Mouse (Mus musculus) activated CD4-positive, CD25-positive, alpha-beta regulatory T cell, adult 4 months (primary cell): ENCODE data around the gene Isyna1. TPM values are rescaled to one million over a fixed set of nuclear protein-coding genes. Genes with fewer than 3 reads are reported as not detected.
A peak's percentile ranks its signal among the peaks of the same experiment; 100 is the strongest.
"Not testable (repeated sequence)": the region's sequence is repeated elsewhere in the genome, so short reads cannot be mapped to it uniquely, and the experiment has no call there.

Experiments used
- ATAC-seq: one replicate; pipeline ENCODE4 v1.8.0; 2017
- polyA plus RNA-seq, 2 experiments: library from polyadenylated mRNA; unstranded; fragments of 100-300 nt; shearing (Covaris generic); gene quantifications; one replicate each; pipeline ENCODE4 v1.2.1; 2017

Isyna1 gene
- polyA plus RNA-seq, 2 experiments from 2014 or later = 19.3 to 44.6 TPM

DNA sequence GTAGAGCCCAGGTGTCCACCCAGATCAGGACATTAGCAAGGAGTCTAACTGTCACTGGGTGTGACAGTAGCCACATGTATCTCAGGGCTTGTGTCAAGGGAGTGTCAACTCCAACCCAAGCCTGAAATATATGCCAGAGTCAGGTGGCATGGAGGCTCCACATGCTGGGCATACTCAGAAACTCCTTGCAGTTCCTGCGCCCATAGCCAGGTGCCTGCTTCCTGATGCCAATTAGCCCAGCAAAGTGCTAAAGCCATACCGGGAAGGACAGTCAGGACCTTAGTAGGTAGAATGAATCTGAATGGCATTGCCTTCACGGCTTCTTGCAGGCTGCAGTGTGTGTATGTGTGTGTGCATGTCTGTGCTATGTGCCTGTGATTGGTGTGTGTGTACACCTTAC, 17.0 kb upstream of the Isyna1 start:
- no peak for ATAC-seq

DNA sequence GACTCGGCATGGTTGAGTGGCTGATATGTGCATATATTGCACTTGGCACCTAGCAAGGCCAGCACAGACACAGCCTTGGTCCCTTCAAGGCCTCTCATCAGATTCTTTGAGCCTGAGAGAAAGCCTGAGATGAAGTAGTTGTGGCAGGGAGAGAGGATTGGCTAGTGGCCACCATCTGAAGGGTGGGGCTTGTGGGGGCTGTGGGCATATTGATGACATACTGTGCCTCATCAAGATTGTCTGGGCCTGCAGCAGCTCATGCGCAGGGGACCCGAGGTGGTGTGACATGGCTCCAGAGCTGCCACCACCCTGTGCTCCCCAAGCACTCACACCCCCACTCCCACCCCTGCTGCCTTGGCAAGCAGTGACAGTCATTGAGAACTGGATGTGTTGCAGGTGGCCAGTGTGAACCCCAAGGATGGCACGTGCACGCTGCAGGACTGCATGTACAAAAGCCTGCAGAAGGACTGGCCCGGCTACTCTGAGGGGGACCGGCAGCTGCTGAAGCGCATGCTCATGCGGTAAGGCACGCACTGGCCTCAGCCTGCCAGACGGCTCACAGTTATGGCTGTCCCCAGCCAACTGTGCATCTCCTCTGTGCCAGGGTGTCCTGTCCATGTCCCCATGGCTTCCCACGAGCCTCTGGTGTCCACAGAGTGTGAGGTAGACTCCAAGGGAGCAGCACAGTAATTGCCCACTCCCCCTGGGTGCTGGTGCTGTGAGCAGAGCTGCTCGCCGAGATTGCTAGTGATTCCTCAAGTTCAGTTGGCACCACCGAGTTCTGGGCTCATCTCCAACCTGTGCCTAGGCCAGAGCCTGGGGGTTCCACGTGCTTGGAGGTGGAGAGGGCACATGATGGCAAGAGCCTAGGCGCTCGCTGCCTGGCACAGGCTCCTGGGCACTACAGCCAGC, 10.4 kb upstream of the Isyna1 start:
- no peak for ATAC-seq

DNA sequence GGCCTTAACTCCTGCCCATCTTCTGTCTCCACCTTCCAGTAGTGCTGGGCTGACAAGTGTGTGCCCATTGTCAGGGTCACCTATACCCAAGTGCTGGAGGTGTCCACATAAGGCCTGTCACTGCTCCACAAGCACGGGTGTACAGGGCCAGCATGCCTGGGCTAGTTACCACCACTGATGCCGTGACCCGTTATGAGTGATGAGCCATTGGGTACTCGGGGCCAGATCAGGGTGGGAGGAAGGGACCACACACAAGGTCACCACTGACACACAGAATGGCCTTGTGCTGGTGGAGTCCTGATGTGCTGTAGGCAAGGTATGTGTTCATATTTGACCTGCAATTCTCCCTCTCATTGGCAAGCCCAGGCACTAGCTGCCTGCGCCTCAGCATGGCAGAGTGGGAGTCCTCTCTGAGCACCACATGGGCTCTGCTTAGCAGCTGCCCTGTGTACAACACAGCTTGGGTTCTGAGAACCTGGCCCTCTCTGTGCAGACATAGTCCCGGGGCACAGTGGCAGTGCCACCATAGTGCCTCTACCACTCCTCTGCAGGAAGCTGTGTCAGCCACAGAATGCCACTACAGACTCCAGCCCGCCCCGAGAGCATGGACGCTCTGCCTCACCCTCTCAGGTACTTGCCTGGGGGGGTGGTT, 9.4 kb upstream of the Isyna1 start:
- ATAC-seq = no peak

DNA sequence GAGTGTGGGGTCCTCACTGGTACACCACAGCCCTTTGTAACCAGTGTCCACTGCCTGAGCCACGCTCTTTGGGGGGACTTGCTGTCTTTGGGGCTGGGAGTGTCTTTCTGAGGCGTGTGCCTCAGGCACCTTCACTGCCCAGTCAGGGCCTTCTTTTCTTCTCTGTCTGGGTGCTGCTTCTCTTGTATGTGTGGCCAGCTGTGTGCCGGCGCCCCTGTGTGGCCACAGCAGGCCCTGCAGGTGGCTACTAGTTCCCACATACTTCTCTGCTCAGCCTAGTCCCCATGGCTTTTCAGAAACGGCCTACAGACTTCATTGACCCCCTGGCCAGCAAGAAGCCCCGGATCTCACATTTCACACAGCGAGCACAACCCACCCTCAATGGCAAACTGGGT, 8.9 kb upstream of the Isyna1 start:
- ATAC-seq = no peak

DNA sequence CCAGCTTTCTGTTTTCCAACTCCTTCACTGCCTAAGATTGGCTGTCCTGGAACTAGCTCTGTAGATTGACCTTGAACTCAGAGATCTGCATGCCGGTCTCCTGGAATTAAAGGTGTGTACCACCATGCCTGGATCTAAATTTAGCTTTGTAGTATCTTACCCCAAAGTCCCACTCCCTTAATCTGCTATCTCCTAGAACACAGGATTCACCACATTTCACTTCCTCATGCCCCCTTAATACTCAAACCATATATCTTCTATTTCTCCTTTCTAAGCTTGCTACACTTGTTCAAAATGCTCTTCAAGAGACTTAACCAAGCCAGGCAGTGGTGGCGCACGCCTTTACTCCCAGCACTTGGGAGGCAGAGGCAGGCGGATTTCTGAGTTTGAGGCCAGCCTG, 6.2 kb upstream of the Isyna1 start:
- ATAC-seq = not testable (repeated sequence)

DNA sequence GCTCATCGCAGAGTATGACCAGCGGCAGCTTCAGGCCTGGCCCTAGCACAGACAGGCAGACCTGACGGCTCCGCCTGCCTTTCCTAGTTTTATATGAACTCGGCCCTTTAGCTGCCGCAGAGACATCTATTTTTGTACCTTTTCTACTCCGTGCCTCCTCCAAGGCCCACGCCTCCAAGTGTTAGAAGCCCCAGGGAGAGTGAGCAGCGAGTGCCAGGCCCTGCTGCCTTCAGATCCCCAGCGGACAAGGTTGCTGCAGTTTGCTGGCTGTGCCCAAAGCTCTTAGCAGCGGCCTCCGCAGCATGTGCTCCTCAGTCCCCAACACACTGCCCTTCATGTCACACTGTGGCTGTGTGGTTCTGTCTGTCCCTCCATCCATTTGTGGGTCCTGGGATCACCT, 2.6 kb upstream of the Isyna1 start:
- no peak for ATAC-seq

DNA sequence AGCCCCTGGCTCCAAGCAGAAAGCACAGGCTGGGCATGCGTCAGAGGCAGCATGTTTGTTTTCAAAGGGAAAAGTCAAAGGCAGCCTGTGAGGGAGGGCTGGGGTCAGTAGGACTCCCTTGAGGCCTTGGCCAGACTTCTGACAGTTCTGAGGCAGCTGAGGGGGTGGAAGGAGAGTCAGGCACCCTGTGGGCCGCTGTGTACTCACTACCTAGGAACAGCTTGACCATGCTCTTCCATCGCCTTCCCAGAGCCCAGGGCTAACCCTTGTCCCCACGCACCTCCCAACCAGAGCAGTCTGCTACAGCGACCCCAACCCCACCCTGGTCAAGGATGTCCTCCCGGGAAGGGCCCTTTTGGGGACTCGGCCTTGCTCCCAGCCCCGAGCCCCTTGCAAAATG, 1.0 kb upstream of the Isyna1 start:
- ATAC-seq = no peak

DNA sequence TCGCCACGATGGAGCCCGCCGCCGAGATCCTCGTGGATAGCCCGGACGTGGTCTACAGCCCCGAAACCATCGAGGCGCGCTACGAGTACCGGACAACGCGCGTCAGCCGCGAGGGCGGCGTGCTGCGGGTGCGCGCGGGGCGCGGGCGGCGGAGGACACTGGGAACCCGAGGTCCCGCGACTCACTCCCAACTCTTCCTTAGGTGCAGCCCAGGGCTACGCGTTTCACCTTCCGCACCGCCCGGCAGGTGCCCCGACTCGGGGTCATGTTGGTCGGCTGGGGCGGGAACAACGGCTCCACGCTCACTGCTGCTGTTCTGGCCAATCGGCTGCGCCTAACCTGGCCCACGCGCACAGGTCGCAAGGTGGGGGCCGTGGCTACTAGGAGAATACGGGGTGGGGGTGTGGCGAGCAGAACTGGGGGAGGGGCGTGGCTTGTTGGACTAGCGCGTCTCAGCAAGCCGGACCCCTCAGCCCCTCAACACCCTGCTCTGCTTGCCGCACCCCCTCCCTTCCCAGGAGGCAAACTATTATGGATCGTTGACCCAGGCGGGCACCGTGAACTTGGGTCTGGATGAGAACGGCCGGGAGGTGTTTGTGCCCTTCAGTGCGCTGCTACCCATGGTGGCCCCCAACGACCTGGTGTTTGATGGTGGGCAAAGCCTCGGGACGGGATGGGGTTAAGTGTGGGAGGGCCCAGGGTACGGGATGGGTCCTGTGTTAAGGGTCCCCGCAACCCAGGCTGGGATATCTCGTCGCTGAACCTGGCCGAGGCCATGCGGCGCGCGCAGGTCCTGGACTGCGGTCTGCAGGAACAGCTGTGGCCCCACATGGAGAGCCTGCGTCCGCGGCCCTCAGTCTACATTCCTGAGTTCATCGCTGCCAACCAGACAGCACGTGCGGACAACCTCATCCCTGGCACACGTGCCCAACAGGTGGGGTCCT, 720 bp downstream of the Isyna1 start:
- ATAC-seq = peak; percentile 28

DNA sequence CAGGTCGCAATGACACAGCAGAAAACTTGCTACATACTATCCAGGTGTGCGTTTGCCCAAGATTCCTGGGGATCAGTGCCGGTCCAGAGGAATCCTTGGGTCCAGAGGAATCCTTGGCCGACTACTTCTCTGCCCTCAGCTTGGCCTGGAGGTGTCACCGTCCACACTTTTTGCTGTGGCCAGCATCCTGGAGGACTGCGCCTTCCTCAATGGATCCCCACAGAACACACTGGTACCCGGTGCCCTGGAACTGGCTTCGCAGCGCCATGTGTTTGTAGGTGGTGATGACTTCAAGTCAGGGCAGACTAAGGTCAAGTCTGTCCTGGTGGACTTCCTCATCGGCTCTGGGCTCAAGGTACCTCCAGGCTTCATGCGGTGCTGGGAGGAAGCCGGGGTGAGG, 1.6 kb downstream of the Isyna1 start:
- no peak for ATAC-seq

DNA sequence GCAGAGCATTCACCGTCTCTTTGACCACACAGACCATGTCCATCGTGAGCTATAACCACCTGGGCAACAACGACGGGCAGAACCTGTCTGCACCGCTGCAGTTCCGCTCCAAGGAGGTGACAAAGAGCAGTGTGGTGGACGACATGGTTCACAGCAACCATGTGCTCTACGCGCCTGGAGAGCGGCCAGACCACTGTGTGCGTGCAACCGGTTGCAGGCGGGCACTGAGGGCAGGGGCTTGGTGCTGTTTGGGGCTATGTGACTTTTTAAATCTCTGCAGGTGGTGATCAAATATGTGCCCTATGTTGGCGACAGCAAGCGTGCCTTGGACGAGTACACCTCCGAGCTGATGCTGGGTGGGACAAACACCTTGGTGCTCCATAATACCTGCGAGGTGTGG, 2.0 kb downstream of the Isyna1 start:
- no peak for ATAC-seq

DNA sequence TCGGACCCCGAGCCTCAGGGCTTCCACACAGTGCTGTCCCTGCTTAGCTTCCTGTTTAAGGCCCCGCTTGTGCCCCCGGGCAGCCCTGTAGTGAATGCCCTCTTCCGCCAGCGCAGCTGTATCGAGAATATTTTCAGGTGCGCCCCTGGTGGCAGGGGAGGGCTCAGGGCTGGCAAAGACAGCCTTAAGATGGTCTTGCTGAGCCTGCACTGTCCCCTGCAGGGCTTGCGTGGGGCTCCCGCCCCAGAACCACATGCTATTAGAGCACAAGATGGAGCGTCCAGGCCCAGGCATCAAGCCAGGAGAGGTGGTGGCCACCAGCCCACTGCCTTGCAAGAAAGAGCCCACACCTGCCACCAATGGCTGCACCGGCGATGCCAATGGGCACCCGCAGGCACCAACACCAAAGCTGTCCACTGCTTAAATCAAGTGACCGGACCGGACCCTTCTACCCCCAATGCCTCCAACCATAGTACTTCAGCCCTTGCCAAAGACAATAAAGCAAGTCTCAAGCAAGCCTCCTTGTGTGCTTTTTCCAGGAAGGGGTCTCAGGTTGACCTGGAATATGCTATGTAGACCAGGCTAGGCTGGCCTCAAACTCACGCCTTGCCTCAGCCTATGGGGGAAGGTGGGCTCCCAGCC, 2.7 kb downstream of the Isyna1 start:
- no peak for ATAC-seq

DNA sequence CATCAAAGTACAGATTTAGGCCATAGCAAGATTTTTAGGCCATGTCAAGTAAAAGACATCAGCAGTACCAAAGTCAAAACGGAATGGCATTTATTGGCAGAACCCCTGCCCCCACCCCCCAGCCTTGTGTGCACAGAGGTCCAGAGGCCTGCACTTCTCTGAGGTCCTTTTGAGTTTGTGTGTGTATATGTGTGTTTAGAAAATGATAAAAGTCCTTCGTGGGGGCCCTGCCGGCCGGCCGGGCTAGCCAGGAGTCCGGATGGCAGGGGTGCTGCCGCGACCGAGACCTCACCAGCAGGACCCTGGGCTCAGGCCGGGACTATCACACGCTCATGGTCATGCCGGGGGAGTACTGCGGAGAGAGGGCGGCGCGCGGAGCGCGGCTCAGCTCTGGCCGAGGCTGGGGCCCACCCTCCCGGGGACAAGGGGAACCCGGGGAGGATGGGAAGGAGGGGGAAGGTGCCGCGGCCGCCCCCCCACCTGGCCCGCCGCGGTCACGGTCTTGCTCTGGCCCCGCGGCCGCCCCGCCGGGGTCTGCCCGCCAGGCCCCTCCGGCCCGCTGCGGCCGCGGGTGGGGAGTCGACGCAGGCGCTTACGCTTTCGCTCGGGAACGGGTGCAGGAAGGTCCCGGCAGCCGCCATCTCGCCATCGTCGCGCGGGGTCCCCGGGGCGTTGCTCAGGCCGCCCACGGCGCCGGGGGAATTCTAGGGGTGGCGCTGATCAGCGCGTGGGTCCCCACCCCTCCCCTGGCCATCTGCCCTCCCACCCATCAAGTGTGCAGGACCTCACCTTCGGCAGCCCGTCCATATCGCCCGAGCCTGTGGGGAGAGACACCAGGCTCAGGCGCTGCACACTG, 3.5 kb downstream of the Isyna1 start:
- no peak for ATAC-seq

DNA sequence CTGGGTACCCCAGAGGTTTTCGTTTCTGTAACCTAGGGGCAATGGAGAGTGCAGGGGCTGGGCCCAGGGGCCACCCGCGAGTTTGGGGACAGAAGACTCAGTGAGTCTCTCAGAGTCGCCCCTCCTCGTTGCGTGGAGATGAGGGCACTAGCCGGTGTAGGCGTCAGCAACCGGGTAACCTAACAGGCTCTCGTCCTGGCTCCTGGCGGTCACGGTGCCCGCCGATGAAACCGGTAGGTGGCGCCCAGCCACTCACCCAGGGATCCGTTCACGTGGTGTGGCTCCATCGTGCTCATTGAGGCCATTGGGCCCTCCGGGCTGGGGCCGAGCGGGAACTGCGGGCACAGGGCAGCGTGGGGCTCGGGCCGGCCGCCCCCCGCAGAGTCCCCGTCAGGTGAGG, 4.1 kb downstream of the Isyna1 start:
- no peak for ATAC-seq

DNA sequence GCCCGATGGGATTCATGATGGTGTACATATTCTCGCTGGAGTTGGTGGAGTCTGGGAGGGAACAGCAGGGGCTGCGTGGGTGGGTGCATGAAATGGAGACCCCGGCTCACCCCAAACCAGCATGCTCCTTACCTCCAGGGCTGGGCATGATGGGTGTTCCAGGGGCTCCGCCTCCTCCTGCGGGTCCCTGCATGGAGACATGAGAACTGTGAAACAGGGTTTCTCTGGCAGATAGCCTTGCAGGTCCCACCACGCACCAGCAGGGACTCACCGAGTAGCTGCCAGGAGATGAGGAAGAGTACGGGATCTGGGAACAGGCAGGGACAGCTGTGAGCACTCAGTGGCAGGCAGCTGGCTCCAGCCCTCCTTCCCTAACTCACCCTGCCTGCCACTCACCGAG, 4.5 kb downstream of the Isyna1 start:
- ATAC-seq = no peak

DNA sequence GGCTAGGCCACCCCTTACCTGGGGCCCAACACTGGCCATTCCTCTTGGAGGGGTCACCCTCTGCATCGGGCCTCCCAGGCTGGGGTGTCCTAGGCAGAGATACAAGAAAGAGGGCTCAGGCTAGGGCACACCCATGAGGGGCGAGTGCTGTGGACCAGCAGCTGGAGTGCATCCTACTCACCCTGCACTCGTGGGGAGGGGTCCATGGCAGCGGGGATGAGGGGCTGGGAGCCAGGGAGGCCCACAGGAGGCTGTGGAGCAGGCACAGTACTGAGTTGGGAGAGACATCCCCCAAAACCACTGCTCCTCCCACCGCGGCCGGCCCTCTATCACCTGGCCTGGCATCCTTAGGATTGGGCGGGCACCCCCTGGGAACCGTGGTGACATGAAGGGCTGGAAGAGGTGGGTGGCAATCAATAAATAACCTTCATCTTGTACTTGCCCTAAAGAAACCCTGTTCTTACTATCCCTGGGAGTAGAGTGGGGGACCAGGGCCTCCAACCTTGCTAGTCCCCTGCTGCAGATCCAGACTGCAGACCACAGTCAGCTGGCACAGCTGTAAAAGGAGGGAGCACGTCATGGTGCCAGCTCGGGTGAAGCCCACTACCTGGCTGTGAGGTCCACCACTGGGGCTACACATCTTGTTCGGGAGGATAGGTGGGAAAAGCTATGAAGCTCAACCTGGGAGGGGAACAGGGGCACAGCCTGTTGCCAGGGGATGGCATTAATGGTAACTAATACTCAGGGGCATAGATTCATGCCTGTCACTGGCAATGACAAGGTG, 5.5 kb downstream of the Isyna1 start:
- no peak for ATAC-seq

DNA sequence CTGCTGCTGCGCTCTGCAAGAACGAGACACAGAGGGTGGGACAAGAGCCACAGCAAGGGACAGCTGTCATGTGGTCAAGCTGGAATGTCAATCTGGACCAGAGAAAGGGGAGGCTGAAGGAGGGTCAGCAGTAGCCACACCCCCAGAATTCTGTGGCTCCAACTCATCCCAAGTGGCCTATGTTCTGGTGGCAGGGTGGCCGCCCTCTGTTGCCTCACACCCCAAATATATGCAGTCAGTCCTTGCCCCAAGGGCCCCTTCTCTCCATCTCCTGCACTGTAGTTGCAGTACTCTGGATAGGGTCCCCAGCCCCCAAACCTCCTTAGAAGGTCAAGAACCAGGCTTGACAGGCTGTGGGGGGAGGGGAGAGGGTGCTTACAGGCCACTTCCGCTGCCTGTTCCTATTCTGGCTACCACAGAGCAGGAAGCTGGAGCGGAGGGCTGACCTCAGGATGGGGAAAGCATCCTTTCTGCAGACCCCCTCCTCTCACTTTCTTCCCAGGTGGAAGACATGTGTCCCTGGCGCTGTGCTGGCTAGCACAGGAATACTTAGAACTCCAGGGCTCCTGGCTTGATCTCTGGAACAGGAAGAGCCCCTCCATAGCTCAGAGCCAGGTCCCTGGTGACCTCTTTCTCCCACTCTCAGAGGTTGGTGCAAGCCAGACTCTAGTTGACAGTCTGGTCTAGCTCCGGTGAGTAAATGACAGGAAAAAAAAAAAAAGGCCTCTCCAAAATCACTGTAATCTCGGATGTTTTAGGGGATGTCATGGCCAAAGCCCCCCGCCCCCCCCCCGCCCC, 6.5 kb downstream of the Isyna1 start:
- ATAC-seq = no peak

DNA sequence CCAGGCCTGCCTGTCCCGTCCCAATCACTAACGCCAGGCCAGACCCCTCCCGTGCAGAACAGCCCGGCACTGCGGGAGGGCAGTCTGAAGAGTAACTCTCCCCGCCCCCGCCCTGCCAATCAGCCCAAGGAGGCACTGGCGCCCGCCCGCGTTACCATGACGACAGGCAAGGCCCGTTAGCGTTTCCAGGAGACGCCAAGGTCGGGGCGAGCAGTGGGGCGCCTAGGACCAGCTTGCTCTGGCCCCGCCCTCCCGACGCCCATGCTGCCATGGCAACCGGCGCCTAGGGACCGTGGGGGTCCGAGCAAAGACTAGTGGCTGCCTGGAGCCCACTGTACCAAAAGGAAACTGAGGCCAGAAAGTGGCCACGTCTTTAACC, 7.1 kb downstream of the Isyna1 start:
- ATAC-seq = peak; percentile 87

DNA sequence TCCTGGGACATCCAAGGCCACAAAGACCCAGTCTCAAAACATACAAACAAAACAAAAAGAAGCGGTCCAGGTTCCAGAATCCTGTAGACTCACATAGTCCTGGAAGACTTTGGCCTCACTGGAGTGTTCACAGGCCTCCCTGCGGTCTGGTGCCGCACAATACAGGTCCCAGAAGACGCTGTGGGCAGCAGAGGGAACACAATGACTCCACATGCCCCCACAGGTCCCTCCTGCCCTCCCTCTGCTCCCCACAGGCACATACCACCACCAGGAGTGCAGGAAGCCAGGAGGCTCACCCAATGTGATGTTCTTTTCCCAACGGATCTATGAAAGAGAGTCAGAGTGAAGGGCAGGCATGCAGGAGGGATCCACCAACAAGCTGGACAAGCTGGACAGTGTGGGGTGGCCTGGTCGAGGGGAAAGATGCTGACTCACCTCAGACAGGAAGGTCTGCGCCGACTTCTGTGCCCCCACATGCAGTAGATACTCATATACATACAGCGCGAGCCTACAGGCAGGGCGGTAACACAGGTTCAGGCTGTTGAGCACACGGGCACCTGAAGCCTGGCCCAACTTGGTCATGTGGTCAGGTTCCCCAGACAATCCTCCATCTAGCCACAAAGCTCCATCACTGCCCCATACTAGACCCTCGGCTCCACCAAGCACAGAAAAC, 8.1 kb downstream of the Isyna1 start:
- ATAC-seq = no peak

DNA sequence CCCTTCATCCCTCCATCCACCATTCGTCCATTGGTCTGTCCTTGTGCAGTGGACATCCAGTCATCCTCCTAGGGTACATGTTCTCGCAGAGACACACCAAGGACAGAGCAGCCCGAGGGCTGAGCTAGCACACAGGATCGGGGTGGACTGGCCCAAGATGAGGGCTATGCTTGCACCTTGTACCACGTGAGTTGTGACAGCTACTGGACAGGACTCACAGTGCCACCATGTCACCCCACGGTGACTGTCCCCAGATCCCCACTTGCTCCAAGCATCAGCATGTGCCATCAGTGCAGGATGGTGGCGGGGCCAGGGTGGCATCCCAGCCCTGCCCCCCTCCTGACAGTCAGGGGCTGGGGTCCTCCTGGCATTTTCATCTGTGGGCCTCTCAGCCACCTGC, 10.4 kb downstream of the Isyna1 start:
- ATAC-seq = no peak
